Mouse (Mus musculus): ENCODE data around the gene Tmem86b.
"Not testable (repeated sequence)": the region's sequence is repeated elsewhere in the genome, so short reads cannot be mapped to it uniquely, and the experiment has no call there.

Gene Tmem86b

DNA sequence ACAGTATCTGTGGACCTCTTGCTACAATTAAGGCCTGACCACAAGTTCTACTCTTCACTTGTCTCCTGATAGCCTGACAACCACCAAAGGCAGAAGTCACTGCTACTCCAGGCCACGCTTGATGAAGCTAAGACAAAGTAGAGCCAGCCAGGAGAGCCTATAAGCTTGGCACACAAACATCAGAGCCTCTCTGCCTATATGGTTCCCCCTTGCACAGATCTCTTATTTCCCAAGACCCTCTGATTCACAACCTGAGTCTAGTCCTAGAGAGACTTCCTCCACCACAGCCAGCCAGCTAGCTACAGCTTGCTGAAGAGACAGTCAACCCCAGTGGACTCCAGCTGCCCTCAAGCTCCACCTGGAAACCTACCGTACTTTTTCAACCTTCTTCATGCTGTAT, 16.8 kb upstream of the Tmem86b start:
- DNase-seq (ENCODE audit: low read depth, low spot score): no peak

DNA sequence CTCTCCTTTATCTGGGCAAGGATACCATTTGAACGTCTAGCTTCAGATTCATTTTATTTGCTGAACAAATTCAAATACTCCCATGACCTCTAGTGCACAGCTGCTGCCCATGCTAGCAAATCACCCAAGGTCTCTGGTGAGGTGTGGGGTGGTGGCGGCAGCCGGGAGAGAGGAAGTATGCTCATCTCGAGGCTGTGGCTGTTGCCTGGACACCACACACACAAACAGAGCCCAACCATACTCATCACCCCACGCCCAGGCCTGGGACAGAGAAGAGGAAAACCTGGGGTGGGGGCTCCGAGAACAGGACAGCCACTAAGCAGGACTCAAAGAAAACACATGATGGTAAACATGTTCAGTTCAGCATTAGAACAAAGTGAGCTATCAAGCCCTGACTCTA, 16.1 kb upstream of the Tmem86b start:
- DNase-seq (ENCODE audit: low read depth, low spot score): no peak

DNA sequence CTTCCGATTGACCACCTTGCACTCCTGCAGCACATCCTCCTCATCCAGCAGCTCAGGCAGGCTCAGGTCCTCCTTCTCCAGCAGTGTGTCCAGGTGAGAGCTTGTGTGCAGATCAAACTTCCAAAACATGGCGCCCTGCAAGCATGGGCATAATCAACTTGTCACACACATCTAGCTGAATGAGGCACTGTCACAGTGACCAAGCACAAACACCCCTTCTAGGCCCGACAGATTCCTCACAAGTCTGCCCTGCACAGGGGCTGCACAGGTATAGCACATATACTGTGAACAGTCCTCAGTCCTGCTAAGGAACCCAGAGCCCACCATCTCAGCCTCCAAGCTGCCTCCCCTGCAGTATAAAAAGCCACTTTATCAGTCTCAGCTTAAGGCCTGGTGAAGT, 15.6 kb upstream of the Tmem86b start:
- no peak for DNase-seq (ENCODE audit: low read depth, low spot score)

DNA sequence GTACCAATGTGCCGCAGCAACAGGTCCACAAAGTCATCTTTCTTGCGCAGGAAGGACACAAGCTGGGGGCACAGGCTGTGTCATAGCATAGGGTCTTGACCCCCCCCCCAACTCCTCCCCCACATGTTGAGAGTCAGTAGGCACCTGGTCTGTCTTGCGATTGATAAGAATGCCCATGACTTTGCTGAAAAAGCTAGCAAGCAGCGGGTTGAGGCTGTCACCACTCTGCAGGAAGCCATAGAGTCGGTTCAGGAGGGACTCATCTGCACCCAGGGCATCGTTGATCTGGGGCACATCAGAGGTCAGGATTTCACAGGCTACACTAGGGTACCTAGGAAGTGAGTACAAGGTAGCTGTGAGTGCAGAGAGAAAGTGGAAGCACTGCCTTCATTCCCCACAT, 12.0 kb upstream of the Tmem86b start:
- no peak for DNase-seq (ENCODE audit: low read depth, low spot score)

DNA sequence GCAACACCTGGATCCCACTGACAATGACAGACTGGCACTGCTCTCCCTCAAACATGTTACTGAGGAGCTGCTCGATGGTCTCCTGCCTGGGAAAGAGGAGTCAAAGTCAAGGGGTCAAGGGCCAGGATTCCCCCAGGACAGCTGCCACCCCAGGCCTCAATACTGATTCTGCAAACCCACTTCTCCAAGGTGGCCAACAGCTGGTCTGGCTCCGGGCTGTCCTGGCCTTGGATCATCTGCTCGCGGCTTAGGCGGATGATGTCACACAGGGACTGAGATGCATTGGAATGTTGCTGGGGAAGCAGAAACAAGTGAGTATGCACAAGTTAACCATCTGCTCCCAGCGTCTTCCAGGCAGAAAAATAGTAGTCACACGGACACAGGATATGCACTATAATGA, 10.7 kb upstream of the Tmem86b start:
- no peak for DNase-seq (ENCODE audit: low read depth, low spot score)

DNA sequence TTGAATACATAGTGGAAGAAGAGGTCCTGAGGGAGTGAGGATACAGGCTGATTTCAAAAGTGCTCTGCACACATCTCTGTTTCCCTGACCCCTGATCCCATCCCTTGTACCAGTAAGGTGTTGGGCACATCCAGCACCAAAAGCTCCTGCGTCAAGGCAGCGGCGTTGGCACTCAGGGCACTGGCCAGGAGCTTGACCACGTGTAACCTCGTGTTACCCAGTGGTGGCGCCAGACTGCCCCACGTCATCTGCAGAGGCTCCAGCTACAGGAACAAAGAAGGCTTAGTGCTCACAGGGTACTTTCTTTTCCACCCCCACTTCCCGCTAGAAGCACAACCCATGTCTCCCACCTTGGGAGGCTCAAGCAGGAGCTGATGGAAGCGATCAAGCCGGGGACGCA, 9.9 kb upstream of the Tmem86b start:
- peak; percentile 77 for DNase-seq (ENCODE audit: low read depth, low spot score)

DNA sequence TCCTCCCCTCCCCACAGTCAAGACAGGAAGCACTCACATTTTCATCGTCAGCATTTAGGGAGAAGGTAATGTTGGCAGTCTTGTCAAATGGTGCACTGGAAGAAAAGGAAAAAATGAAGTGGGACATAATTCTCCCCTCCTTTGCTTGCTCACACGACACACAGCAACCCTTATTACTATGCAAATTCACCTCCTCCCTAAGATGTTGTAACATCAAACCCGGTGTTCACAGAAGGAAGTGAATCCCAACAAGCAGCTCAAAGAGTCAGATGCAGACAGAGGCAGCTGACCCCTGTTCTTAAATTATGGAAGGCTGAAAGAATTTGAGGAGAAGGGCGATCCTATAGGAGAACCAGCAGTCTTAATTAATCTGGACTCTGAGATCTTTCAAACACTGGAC, 5.0 kb upstream of the Tmem86b start:
- DNase-seq (ENCODE audit: low read depth, low spot score): no peak

DNA sequence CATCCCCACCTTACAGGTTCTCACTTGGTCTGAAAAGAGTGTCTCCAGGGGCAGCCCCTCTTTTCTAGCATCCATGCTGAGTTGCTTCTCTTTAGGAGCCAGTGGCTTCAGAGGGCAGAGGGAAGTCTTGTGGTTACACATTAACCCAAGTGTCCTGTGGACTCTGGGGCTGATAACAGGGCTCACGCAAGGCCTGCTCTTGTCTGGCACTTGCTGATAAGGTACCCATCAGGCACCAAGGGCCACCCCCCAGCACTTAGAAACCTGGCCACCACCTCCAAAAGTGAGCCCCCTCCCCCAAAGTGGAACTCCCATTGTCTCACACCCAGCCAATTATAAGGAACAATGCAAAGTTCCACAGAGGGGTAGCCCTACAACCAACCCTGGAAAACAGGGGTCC, 1.0 kb downstream of the Tmem86b start:
- no peak for DNase-seq (ENCODE audit: low read depth, low spot score)

DNA sequence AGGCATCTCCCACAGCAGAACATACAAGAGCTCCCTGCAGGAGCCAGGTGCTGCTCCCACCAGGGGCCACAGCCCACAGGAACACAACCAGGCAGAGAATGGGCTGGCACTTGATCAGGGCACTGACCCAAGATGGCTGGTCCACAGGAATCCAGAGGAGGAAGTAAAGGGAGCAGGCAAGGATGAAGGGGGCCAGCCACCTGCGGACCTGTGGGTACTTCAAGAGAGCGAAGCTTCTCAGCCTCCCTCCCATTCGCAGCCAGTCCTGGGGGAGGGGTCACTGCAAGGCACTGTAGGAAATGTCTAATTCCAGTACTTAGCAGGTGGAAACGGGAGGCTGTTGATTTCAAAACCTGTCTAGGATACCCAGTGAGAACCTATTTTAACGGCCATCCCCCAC, 1.6 kb downstream of the Tmem86b start:
- no peak for DNase-seq (ENCODE audit: low read depth, low spot score)

DNA sequence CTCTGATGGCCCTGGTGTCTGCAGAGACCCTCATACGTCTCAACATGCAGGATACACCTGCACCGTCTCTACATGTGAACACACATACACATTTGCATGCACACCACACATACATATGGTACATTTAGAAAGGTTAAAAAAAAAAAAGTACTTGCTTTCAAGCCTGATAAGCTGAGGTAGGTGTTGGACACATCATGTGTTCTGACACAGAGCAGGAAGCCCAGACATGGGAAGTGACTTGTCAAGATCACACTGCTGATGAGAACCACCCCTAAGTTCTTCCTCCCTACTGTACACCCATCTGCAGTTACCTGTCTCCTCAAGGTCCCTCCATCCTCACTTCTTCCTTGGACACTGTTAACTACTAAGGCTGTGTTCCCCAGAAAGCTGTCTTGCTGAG, 5.3 kb downstream of the Tmem86b start:
- DNase-seq (ENCODE audit: low read depth, low spot score): no peak

DNA sequence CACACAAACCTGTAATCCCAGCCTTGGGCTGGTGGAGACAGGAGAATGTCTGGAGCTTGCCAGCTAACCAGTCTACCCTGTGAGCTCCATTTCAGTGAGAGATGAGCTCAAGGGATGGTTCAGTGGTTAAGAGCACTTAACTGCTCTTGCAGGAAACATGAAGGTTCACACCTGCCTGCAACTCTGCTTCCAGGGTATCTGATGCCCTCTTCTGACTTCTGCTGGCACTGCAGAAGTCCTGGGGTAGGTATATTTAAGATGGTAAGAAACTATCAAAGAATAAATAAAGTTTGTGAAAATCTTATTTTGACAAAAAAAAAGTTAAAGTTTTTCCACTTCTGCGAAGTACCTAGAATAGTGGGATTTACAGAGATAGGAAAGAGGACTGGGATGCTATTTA, 6.9 kb downstream of the Tmem86b start:
- peak; percentile 48 for DNase-seq (ENCODE audit: low read depth, low spot score)

DNA sequence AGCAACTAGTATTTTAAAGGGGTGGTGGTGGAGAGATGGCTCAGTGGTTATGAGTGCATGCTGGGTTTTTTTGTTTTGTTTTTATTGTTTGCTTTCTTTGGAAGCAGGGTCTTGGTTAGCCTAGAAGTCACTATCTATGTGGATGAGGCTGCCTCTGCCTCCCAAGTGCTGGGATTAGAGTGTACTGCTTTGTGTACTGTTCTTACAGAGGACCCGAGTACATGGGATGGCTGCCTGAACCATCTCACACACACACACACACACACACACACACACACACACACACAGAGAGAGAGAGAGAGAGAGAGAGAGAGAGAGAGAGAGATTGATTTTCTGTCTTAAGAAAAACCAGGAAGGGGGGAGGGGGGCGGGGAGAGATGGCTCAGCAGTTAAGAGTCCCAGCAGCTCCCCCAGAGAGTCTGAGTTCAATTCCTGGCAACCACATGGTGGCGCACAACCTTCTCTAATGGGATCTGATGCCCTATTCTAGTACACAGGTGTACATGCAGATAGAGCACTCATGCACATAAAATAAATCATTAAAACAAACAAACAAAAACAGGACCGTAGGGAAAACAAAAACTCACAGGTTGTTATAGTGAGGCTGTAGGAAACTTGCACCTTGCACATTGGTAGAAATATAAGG, 7.6 kb downstream of the Tmem86b start:
- peak; percentile 82 for DNase-seq (ENCODE audit: low read depth, low spot score)

DNA sequence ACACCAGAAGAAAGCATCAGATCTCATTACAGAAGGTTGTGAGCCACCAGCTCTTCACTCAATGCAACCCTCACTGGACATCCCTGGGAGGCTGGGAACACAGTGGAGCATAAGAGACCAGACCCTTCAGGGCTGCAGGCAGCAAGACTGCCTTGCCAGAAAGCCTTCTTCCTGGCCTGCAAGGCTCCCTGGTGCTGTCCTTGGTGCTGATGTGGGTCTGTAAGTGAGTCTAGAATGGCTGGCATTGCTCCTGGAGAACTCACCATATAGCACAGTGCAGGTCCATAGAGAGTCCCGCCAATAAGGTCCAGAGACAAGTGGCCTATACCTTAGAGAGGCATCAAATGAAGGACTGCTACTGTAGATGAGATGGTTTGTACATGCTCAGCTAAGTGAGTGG, 11.2 kb downstream of the Tmem86b start:
- DNase-seq (ENCODE audit: low read depth, low spot score): no peak

DNA sequence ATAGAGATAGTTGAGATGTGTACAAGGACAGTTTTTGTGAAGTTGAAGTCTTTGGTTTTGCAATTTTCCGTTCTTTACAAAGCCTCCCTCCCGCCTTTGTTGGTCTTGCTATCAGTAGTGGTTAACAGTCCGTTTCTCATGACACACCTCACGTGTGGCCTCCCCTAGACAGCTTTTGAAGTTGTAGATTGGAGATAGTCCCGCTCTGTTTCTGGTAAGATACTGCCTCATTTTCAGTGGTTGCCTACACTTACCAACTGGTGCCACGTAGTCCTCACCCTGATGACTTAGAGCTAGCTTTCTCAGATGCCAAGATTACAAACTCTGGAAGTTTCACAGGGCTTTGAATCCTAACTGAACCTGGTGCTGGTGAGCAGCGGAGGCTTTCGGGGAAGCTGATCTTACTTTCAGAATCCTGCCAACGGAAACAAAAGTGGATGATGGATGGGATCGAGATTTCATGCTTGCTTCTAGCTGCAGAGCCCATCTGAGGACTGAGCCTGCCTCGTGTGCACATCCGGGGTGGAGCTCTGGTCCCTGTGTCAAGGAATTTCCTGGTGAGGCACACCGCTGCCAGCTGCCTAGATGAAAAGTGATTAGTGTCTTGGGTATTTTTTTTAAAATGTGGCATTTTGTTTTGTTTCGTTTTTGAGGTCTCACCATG, 17.4 kb downstream of the Tmem86b start:
- DNase-seq (ENCODE audit: low read depth, low spot score): no peak

DNA sequence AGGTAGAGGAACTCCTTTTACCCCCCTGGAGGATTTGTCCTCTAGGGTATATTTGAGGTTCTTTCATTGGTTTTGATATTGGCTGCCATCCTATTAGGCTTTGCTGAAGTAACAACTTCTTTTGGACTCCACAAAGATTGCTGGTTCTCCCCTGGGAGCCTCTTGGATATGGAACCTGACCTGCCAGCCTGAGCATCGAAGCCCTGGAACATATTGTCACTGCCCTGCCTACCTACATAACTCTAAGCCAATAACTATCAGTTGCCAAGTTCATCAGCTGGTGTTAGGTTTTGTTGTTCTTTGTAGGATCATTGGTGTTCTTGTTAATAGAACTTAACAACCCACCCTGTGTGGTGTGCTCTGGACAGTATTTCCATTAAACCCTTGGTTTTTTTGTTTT, 18.3 kb downstream of the Tmem86b start:
- peak; percentile 59 for DNase-seq (ENCODE audit: low read depth, low spot score)

DNA sequence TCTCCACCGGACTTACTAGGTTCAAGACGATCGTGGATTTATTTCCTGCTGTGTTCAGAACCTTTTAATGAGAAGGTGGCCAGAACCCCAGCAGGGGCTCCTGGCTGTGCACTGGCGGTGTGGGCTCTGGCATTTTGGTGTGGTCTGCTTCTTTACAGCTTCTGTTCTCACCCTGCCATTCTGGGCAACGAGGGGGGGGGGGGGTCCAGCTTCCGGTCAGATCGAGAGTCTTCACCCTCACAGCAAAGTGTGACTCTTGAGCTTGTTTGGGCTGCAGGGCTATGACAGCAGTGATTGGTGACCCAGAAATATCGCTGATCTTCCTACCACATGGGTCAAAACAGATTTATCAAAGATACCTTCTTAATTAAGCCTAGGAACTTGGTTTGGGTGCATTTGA, 18.8 kb downstream of the Tmem86b start:
- no peak for DNase-seq (ENCODE audit: low read depth, low spot score)

DNA sequence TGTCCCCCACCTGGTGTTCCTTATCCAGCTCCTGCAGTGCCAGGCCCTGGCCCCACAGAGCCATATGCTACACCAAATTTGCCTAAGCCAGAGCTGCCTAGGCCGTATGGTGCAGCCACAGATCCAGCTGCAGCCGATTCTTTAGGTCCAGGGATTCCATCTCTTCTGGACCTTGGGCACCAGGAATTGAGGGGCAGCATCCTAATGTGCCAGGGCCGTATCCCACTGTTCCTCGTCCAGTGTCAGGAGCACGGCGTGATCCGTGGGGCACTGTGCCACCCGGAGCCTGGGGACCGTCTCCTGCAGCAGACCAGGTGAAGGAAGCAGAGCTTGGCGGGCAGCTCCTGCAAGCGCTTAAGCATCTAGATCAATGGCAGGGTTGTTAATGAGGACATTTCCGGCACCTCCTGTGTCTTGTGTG, 19.3 kb downstream of the Tmem86b start:
- peak; percentile 90 for DNase-seq (ENCODE audit: low read depth, low spot score)

DNA sequence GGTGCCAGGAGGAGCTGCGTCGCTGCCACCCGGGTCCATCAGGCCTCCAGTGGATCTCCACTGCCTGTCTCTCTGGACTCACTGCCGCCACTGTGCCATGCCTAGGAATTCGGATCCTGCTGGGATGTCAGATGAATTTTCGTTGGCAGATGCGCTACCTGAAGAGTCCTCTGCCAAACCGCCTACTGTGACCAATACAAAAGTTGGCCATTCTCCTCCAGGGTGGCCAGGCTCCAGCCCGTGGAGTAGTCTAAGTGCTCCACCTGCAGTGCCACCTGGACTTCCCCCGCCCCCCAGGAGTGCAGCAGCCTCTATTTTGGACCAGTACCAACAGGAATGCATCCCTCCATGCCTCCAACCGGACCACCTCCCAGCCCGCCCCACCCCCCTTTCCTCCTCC, 19.7 kb downstream of the Tmem86b start:
- DNase-seq (ENCODE audit: low read depth, low spot score): peak; percentile 89

DNA sequence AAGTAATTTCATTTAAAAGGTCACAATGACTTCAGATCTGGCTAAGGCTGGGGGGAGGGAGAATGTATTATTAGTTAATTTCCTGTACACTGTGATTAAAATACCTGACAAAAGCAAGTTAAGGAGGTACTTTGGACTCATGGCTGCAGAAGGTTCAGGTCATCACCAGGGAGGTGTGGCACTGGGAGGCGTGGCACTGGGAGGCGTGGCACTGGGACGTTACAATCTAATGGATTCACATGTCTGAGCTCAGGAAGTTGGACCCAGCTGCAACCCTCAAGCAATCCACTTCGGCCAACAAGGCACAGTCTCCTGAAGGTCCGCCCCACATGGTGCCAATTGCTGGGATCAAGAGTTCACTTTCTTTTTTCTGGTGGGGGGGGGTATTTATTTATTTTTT, 23.2 kb downstream of the Tmem86b start:
- DNase-seq (ENCODE audit: low read depth, low spot score): no peak

DNA sequence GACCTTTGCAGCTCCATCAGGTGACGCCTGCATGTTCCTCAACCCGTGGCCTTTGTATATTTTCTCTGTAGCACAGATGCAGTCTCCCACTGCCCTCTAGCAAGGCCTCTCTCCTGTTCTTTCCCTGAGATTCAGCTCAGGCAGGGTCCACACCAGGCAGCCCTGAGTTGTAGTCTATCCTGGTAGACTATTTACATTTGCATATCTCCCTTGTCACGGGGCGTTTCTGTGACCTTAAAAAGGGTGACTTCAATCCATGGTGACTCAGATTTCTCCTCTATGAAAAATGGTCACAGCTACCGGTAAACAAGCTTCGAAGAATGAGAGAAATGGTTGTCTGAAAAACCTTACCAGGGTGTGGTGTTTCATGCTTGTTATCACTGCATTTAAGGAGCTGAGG, 27.3 kb downstream of the Tmem86b start, which contains the start of gene Ptprh:
Gene Ptprh (minus strand): TSS at position 169 of the 400 bp plus-strand sequence.
- no peak for DNase-seq (ENCODE audit: low read depth, low spot score)

DNA sequence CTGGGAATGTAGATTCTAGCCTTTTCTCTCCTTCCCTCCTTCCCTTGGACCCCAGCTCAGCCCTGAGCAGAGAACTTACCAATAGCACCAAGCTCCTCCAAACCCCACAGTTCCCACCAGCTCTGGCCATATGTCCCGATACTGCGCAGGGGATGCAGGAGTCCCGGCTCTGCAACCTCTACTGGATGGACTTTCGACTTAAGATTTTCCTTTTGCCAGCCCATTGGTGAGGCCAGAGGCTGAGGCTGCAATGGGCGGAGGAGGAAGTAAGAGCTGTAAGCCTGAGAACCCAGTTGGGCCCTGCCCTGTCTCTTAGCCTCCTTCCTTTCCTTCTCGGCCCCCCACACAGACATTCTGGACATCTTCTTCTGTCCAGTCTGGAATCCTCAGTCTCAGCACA, 28.3 kb downstream of the Tmem86b start:
- no peak for DNase-seq (ENCODE audit: low read depth, low spot score)

DNA sequence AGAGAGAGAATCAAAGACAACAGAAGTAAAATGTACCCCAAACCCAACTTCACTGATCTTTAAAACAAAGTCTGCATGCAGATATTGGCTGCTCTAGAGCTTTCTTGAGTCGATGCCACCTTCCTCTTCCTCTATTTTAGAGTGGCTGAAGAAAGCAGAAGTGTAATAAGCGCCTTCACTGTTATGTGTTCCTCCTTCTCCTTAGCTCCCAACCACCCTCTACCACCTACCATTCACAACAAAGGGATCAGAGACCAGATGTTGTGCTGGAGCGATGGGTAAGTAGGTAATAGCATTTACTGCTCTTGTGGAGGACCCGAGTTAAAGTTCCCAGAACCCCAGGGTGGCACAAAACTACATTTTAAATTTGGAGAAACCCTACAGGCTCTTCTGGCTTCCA, 34.2 kb downstream of the Tmem86b start:
- DNase-seq (ENCODE audit: low read depth, low spot score): not testable (repeated sequence)

DNA sequence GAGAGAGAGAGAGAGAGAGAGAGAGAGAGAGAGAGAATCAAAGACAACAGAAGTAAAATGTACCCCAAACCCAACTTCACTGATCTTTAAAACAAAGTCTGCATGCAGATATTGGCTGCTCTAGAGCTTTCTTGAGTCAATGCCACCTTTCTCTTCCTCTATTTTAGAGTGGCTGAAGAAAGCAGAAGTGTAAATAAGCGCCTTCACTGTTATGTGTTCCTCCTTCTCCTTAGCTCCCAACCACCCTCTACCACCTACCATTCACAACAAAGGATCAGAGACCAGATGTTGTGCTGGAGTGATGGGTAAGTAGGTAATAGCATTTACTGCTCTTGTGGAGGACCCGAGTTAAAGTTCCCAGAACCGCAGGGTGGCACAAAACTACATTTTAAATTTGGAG, 49.7 kb downstream of the Tmem86b start:
- not testable (repeated sequence) for DNase-seq (ENCODE audit: low read depth, low spot score)
